Mouse (Mus musculus): ENCODE measurements around the gene Fam129c. TPM values are rescaled to one million over a fixed set of nuclear protein-coding genes. Genes with fewer than 3 reads are reported as not detected.
A peak's percentile ranks its signal among the peaks of the same experiment; 100 is the strongest.

The Fam129c gene
- polyA plus RNA-seq, 1 experiment = 2.9 TPM

DNA sequence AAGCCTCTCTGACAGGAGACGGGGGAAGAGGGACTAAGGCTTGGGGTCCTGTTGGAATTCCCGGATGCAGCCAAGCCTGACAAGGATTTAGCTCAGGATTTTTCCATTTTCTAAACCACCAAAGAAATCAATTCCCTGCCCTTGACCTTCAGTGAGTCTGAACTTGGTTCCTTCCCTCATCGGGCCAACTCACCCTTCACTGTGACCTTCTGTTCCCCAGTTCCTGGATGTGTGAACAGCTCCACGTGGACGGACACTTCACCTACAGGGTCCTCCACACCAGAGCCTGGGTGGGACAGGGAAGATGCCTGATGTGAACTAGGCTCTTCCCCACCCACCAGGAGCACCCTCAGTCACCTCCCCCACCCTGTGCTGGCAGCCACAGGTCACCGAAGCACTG is 33.3 kb downstream of the Fam129c start:
- Histone ChIP-seq H3K79me2 (ENCODE audit: control insufficient read depth, insufficient read depth) (no peaks in the 10 kb centered on the region), H3ac (ENCODE audit: control insufficient read depth, insufficient read length) (no peak overlapping the region)
- TF ChIP-seq REST (IDR thresholded peaks at IDR 0.05; ENCODE audit: insufficient read depth, insufficient read length) (no peak), POLR2AphosphoS2 (IDR thresholded peaks at IDR 0.05; ENCODE audit: insufficient read length, low read depth) (no peak), TCF12 (IDR thresholded peaks at IDR 0.05; ENCODE audit: insufficient read depth, poor library complexity, severe bottlenecking) (no peak), SRF (IDR thresholded peaks at IDR 0.05; ENCODE audit: control insufficient read depth, insufficient read length, low read depth) (no peak), CEBPB (IDR thresholded peaks at IDR 0.05; ENCODE audit: insufficient read depth, poor library complexity, severe bottlenecking) (no peak)

DNA sequence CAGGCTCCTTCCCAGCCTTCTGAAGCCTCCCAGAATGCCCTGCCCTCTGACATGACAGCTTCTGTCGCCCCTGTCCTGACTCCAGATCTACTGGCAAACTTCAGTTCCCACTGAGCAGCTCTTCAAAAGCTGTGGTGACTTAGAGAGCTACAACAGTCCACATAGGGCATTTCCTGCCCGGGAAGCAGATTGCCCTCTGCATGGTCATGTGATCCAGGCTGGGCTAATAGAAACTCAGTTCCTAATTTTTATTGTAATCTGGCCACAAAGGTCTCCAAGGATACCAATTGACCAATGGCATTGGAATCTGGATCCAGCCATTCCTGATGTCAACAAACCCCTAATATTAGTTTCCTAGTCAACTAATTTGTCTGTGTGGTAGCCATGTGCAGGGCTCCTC is 34.4 kb downstream of the Fam129c start:
- no peak for TF ChIP-seq CEBPB (IDR thresholded peaks at IDR 0.05; ENCODE audit: insufficient read depth, poor library complexity, severe bottlenecking)
- peak; percentile 74 for TF ChIP-seq USF1 (IDR thresholded peaks at IDR 0.05; ENCODE audit: low read depth)
- H3ac ChIP-seq (ENCODE audit: control insufficient read depth, insufficient read length) = no peak overlapping the region
- no peak overlapping the region for H3K4me3 ChIP-seq
- H3K79me2 ChIP-seq (ENCODE audit: control insufficient read depth, insufficient read depth) = no peaks in the 10 kb centered on the region
- no peaks in the 10 kb centered on the region for H3K27me3 ChIP-seq (ENCODE audit: control insufficient read depth, insufficient read depth, insufficient read length)
- H3K4me2 ChIP-seq (ENCODE audit: low read depth) = no peak overlapping the region
- no peaks in the 10 kb centered on the region for H3K36me3 ChIP-seq (ENCODE audit: control insufficient read depth, insufficient read depth)

More for the DNA sequence above, 33.3 kb downstream of the Fam129c start:
- H3K4me2 ChIP-seq (ENCODE audit: low read depth) = no peak overlapping the region
- H3K36me3 ChIP-seq (ENCODE audit: control insufficient read depth, insufficient read depth) = no peaks in the 10 kb centered on the region
- H3K27me3 ChIP-seq (ENCODE audit: control insufficient read depth, insufficient read depth, insufficient read length) = no peaks in the 10 kb centered on the region
- no peak overlapping the region for H3K4me3 ChIP-seq

DNA sequence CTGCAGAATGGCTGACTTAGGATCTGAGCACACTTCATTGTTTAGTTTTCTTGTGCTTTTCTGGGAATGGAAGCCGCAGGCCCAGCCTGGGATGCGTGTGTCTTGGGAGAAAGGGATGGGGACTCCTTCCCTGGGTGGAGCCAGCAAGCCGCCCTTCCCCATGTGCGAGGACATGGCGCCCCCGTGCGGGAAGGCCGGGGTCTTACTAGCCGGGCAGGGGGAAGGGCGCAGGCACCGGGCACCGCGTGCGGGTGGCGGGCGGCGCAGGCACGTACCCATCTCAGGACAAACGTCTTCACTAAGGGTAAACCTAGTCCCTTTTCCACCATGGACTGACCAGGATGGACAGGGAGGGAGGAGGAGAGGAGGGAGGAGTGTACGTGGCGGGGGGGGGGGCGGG is 35.7 kb downstream of the Fam129c start:
- no peaks in the 10 kb centered on the region for H3K36me3 ChIP-seq (ENCODE audit: control insufficient read depth, insufficient read depth)
- H3K79me2 ChIP-seq (ENCODE audit: control insufficient read depth, insufficient read depth) = no peaks in the 10 kb centered on the region
- H3ac ChIP-seq (ENCODE audit: control insufficient read depth, insufficient read length) = no peak overlapping the region
- no peaks in the 10 kb centered on the region for H3K27me3 ChIP-seq (ENCODE audit: control insufficient read depth, insufficient read depth, insufficient read length)
- no peak overlapping the region for H3K4me3 ChIP-seq
- H3K4me2 ChIP-seq (ENCODE audit: low read depth) = no peak overlapping the region
- TF ChIP-seq CEBPB (IDR thresholded peaks at IDR 0.05; ENCODE audit: insufficient read depth, poor library complexity, severe bottlenecking) = no peak

DNA sequence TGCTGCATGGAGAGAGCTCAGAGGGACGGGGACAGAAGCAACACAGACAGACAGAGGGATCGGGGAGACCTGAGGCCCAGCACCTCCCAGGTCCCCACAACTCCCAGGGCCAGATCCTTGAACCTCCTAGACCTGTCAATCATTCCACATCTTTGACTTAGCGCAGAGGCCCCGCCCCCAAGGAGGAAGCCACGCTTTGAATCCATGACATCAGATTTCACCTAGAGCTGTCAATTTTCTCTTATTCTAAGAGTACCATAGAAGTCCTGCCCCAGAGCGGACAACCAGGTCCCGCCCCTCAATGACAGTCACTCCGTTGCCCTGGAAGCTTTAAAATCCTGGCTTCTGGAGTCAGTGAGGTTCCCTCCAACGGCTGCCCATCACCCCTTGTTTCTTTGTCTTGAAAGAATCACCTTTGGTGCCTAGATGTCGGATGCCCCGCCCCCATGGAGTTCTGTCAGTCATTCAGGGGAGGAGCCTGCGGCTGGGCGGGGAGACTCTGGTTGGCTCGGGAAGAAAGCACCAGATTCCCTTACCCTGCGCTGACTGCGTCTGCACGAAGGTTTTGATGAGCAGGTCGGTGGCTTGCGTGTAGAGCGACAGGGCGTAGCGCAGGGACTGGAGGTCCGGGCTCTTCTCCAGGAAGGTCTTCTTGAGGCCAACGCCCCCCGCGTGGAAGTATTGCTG is 36.7 kb downstream of the Fam129c start:
- Histone ChIP-seq H3K36me3 (ENCODE audit: control insufficient read depth, insufficient read depth) (no peaks in the 10 kb centered on the region), H3K4me2 (ENCODE audit: low read depth) (no peak overlapping the region), H3K27me3 (ENCODE audit: control insufficient read depth, insufficient read depth, insufficient read length) (no peaks in the 10 kb centered on the region), H3ac (ENCODE audit: control insufficient read depth, insufficient read length) (no peak overlapping the region), H3K4me3 (no peak overlapping the region), H3K79me2 (ENCODE audit: control insufficient read depth, insufficient read depth) (no peaks in the 10 kb centered on the region)
- no peak for TF ChIP-seq E2F4 (IDR thresholded peaks at IDR 0.05; ENCODE audit: insufficient read depth)
- no peak for TF ChIP-seq CEBPB (IDR thresholded peaks at IDR 0.05; ENCODE audit: insufficient read depth, poor library complexity, severe bottlenecking)
- no peak for TF ChIP-seq POLR2A (IDR thresholded peaks at IDR 0.05; ENCODE audit: insufficient read length, low read depth)
- no peak for TF ChIP-seq SRF (IDR thresholded peaks at IDR 0.05; ENCODE audit: control insufficient read depth, insufficient read length, low read depth)
- TF ChIP-seq MYOD1 (IDR thresholded peaks at IDR 0.05; ENCODE audit: control insufficient read depth in 1 of 3, insufficient read length in 2 of 3, low read depth in 2 of 3) = no peak
- no peak for TF ChIP-seq MAX (IDR thresholded peaks at IDR 0.05; ENCODE audit: low read depth)
- no peak for TF ChIP-seq TCF3 (IDR thresholded peaks at IDR 0.05; ENCODE audit: insufficient read length, low read depth)
- TF ChIP-seq POLR2AphosphoS2 (IDR thresholded peaks at IDR 0.05; ENCODE audit: insufficient read length, low read depth) = no peak
- TF ChIP-seq REST (IDR thresholded peaks at IDR 0.05; ENCODE audit: insufficient read depth, insufficient read length) = no peak
- TF ChIP-seq MYOG (IDR thresholded peaks at IDR 0.05; ENCODE audit: control insufficient read depth in 1 of 3, insufficient read depth in 1 of 3, insufficient read length in 2 of 3, low read depth in 2 of 3) = no peak
- no peak for TF ChIP-seq USF1 (IDR thresholded peaks at IDR 0.05; ENCODE audit: low read depth)
- no peak for TF ChIP-seq TCF12 (IDR thresholded peaks at IDR 0.05; ENCODE audit: insufficient read depth, poor library complexity, severe bottlenecking)

DNA sequence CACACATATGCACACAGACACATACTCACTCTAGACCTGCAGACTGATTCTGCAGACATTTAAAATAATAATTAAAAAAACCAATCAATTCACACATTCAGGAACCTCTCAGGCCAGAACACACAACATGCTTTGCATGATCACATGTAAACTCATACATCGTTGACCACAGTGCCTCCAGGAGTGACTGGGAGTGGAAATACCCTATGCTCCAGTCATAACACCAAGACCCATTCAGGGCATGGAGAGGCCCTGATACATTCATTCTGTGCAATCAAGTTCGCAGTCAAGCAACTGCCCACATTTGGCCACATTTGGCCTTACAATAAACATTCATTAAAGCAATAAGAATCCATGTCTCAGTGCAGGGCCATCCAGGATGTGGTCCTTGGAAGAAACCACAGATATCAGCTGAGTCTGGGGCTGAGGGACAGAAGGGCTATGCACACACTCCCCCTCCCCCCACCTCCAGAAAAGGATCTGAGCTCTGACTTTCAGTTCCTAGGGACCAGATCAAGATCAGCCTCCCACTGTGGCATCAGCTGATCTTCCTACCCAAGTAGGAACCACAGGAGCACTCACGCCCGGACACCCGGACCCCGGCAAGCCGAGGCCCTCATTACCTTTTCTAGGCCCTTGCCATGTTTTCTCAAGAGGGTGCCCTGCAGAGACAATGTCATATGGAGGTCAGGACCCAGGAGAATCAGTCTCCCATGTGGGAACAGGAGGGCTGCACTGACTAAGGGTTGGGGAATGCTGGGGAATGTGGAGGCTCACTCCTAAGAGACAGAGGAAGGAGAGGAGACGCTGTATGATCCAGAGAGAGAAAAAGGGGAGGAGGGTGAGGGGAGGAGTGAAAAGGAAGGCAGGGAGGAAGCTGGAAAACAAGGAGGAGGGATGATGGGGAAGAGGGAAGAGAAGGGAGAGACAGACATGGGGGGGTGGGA is 40.0 kb downstream of the Fam129c start:
- H3K27me3 ChIP-seq (ENCODE audit: control insufficient read depth, insufficient read depth, insufficient read length) = no peaks in the 10 kb centered on the region
- TF ChIP-seq E2F4 (IDR thresholded peaks at IDR 0.05; ENCODE audit: insufficient read depth) = no peak
- peak overlapping the region; percentile 27 for H3K4me2 ChIP-seq (ENCODE audit: low read depth)
- H3K36me3 ChIP-seq (ENCODE audit: control insufficient read depth, insufficient read depth) = no peaks in the 10 kb centered on the region
- H3ac ChIP-seq (ENCODE audit: control insufficient read depth, insufficient read length) = no peak overlapping the region
- H3K79me2 ChIP-seq (ENCODE audit: control insufficient read depth, insufficient read depth) = no peaks in the 10 kb centered on the region
- H3K4me3 ChIP-seq = no peak overlapping the region
